ENCODE assay signal across 11 mouse cellular contexts in the genomic region with DNA sequence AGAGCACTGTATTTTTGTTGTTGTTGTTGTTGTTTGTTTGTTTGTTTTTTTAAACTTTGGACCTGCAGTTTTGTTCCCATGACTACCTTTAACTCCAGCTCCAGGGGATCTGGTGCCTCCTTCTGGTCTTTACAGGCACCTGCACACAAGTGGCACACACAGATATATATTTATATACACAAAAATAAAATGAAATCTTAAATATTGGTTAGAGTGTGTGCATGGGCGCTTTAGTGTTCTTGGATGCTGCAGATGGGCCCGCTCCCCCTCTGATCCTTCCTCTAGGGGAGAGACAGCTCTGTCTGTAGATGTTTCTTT. TPM values are rescaled to one million over a fixed set of nuclear protein-coding genes. Genes with fewer than 3 reads are reported as not detected.
A peak's percentile ranks its signal among the peaks of the same experiment; 100 is the strongest.
DNase-seq lines count a peak whose midpoint lies in the region; ATAC-seq and TF ChIP-seq lines count a peak whose summit lies in the region.
"Had no signal": no experiment of that assay in that cellular context is flagged by ENCODE, and none has a peak within 500 bp of the region (broad histone marks: within the 10 kb centered on the region; RNA-seq: fewer than 3 reads in every experiment).

No protein-coding gene starts in this region.

- ATAC-seq in heart, embryonic 11.5 days (replicated peaks; ENCODE audit: insufficient number of reproducible peaks, low FRiP score, low TSS enrichment): no peak
- no peak for ATAC-seq in liver, embryonic 16.5 days (ENCODE audit: low read depth)
- no peak for ATAC-seq in liver, embryonic 12.5 days
- no peak for ATAC-seq in embryonic facial prominence, embryonic 14.5 days (ENCODE audit: low read depth)
- ATAC-seq in liver, postnatal 0 days: no peak

- no peaks in the 10 kb centered on the region; the same call in 1 of the 2 replicates for H3K36me3 ChIP-seq in heart, embryonic 11.5 days (ENCODE audit: control insufficient read depth, insufficient read depth, low read length)
- peaks cover 3% of the 10 kb centered on the region; the same call in 1 of the 2 replicates for H3K36me3 ChIP-seq in liver, embryonic 16.5 days (ENCODE audit: control insufficient read depth, insufficient read depth)
- H3K36me3 ChIP-seq in liver, embryonic 12.5 days: peaks cover 18% of the 10 kb centered on the region
- H3K36me3 ChIP-seq in embryonic facial prominence, embryonic 14.5 days (ENCODE audit: control insufficient read depth, insufficient read depth, low read length): peaks cover 11% of the 10 kb centered on the region
- peaks cover 7% of the 10 kb centered on the region for H3K36me3 ChIP-seq in liver, postnatal 0 days (replicated peaks; ENCODE audit: insufficient read depth, low read length)

- TF ChIP-seq EP300 in liver, postnatal 0 days (IDR thresholded peaks at IDR 0.05; ENCODE audit: low read depth): no peak

- H3K9me3 ChIP-seq in heart, embryonic 11.5 days (replicated peaks; ENCODE audit: control insufficient read depth, low read length): no peaks in the 10 kb centered on the region
- no peaks in the 10 kb centered on the region for H3K9me3 ChIP-seq in liver, embryonic 16.5 days (replicated peaks; ENCODE audit: control insufficient read depth, low read length)
- H3K9me3 ChIP-seq in liver, embryonic 12.5 days (replicated peaks): no peaks in the 10 kb centered on the region
- no peaks in the 10 kb centered on the region for H3K9me3 ChIP-seq in embryonic facial prominence, embryonic 14.5 days (ENCODE audit: control insufficient read depth, low read length)
- H3K9me3 ChIP-seq in liver, postnatal 0 days (ENCODE audit: low read length): no peaks in the 10 kb centered on the region

- H3K27me3 ChIP-seq in heart, embryonic 11.5 days (ENCODE audit: control insufficient read depth, insufficient read depth, low read length): no peaks in the 10 kb centered on the region
- H3K27me3 ChIP-seq in liver, embryonic 16.5 days (ENCODE audit: control insufficient read depth, insufficient read depth, low read depth, low read length): no peaks in the 10 kb centered on the region
- no peaks in the 10 kb centered on the region for H3K27me3 ChIP-seq in liver, embryonic 12.5 days (replicated peaks)
- no peaks in the 10 kb centered on the region for H3K27me3 ChIP-seq in embryonic facial prominence, embryonic 14.5 days (replicated peaks; ENCODE audit: control insufficient read depth, insufficient read depth, low read length)
- H3K27me3 ChIP-seq in liver, postnatal 0 days (ENCODE audit: insufficient read depth, low read length): no peaks in the 10 kb centered on the region

- H3K4me1 ChIP-seq in heart, embryonic 11.5 days (ENCODE audit: control insufficient read depth, insufficient read depth, low read length): peaks cover 39% of the 10 kb centered on the region
- H3K4me1 ChIP-seq in liver, embryonic 16.5 days (ENCODE audit: control insufficient read depth, low read depth, low read length): peaks cover 46% of the 10 kb centered on the region
- H3K4me1 ChIP-seq in liver, embryonic 12.5 days: peaks cover 79% of the 10 kb centered on the region
- H3K4me1 ChIP-seq in embryonic facial prominence, embryonic 14.5 days (ENCODE audit: control insufficient read depth, insufficient read depth, low read length): peaks cover 24% of the 10 kb centered on the region; the same call in 1 of the 2 replicates
- peaks cover 46% of the 10 kb centered on the region for H3K4me1 ChIP-seq in liver, postnatal 0 days (ENCODE audit: insufficient read depth)

- no peak for DNase-seq in heart, adult 8-10 months (ENCODE audit: low spot score)
- no peak for DNase-seq in embryonic facial prominence, embryonic 14.5 days (ENCODE audit: low spot score)
- DNase-seq in liver, postnatal 0 days: no peak
- DNase-seq in cerebellum, adult 9-10 months: no peak
- no peak for DNase-seq in natural killer cell, adult 2 months (ENCODE audit: low spot score in 2 of 2)
- DNase-seq: adrenal gland, adult 8-10 months; layer of hippocampus, postnatal 36 days had no signal

- peak overlapping the region; percentile 63; the same call in 1 of the 2 replicates for H3K27ac ChIP-seq in heart, embryonic 11.5 days (ENCODE audit: low read depth, low read length)
- H3K27ac ChIP-seq in liver, embryonic 16.5 days (ENCODE audit: low read length): peak overlapping the region; percentile 17; the same call in 1 of the 2 replicates
- no peak overlapping the region for H3K27ac ChIP-seq in liver, embryonic 12.5 days
- peak overlapping the region; percentile 77 for H3K27ac ChIP-seq in embryonic facial prominence, embryonic 14.5 days (replicated peaks; ENCODE audit: low read depth, low read length)
- 0 out of 2 replicates have a peak overlapping the region, but pooled peaks have one; percentile 13 for H3K27ac ChIP-seq in liver, postnatal 0 days (ENCODE audit: low read depth)

- TF ChIP-seq CTCF in liver, postnatal 0 days (IDR thresholded peaks at IDR 0.05; ENCODE audit: low read depth): peak; percentile 41

- H3K4me3 ChIP-seq in heart, embryonic 11.5 days (ENCODE audit: low read depth, low read length): no peak overlapping the region
- no peak overlapping the region for H3K4me3 ChIP-seq in liver, embryonic 16.5 days (ENCODE audit: low read depth, low read length)
- H3K4me3 ChIP-seq in liver, embryonic 12.5 days: no peak overlapping the region
- H3K4me3 ChIP-seq in embryonic facial prominence, embryonic 14.5 days (ENCODE audit: low read depth, low read length): no peak overlapping the region
- no peak overlapping the region for H3K4me3 ChIP-seq in liver, postnatal 0 days (ENCODE audit: low read depth, low read length)
- H3K4me3 ChIP-seq: erythroblast, embryonic 14.5 days had no signal

- no peak overlapping the region for H3K4me2 ChIP-seq in heart, embryonic 11.5 days
- H3K4me2 ChIP-seq in liver, embryonic 16.5 days (ENCODE audit: low read depth, low read length): no peak overlapping the region
- H3K4me2 ChIP-seq in liver, embryonic 12.5 days: no peak overlapping the region
- H3K4me2 ChIP-seq in embryonic facial prominence, embryonic 14.5 days (ENCODE audit: low read depth, low read length): no peak overlapping the region
- H3K4me2 ChIP-seq in liver, postnatal 0 days (ENCODE audit: low read depth, low read length): no peak overlapping the region

- 98% methylated on average over 2 of the region's 2 CpGs for whole genome bisulfite sequencing in heart, embryonic 11.5 days (ENCODE audit: insufficient replicate concordance)
- WGBS in liver, embryonic 16.5 days (ENCODE audit: insufficient replicate concordance): 74% methylated on average over 2 of the region's 2 CpGs
- WGBS in liver, embryonic 12.5 days (ENCODE audit: insufficient replicate concordance): 89% methylated on average over 2 of the region's 2 CpGs
- 91% methylated on average over 2 of the region's 2 CpGs for WGBS in embryonic facial prominence, embryonic 14.5 days
- WGBS in liver, postnatal 0 days (ENCODE audit: insufficient replicate concordance): 96% methylated on average over 2 of the region's 2 CpGs

- no peak overlapping the region for H3K9ac ChIP-seq in heart, embryonic 11.5 days (ENCODE audit: low read depth, low read length)
- H3K9ac ChIP-seq in liver, embryonic 16.5 days (ENCODE audit: low read depth, low read length): no peak overlapping the region
- H3K9ac ChIP-seq in liver, embryonic 12.5 days: no peak overlapping the region
- no peak overlapping the region for H3K9ac ChIP-seq in embryonic facial prominence, embryonic 14.5 days (ENCODE audit: low read depth, low read length)
- H3K9ac ChIP-seq in liver, postnatal 0 days (replicated peaks): no peak overlapping the region

RNA-seq across cellular contexts. Expression of a gene that starts 9.4 kb away (rescaled TPM):
- polyA plus RNA-seq in heart, embryonic 11.5 days (2014; fragmentation: Nextera tagmentation; extraction: Ambion mirVana): 346 and 407 TPM in 2 replicates
- total RNA-seq in heart, adult 8-10 months (2022): 1,000 to 10,000 TPM; 1,103 to 1,162 (median 1,146) TPM
- 120 and 121 TPM in 2 replicates for polyA plus RNA-seq in liver, embryonic 16.5 days (2015; fragmentation: Nextera tagmentation; extraction: Ambion mirVana)
- polyA plus RNA-seq in liver, embryonic 12.5 days (2016; fragmentation: Nextera tagmentation; extraction: Ambion mirVana): 156 and 159 TPM in 2 replicates
- polyA plus RNA-seq in embryonic facial prominence, embryonic 14.5 days (2014; fragmentation: Nextera tagmentation; extraction: Ambion mirVana): 239 and 240 TPM in 2 replicates
- 101 and 104 TPM in 2 replicates for polyA plus RNA-seq in liver, postnatal 0 days (2015; fragmentation: Nextera tagmentation; extraction: Ambion mirVana)

RNA-seq across cellular contexts. Expression of a gene that starts 26.1 kb away (rescaled TPM):
- polyA plus RNA-seq in heart, embryonic 11.5 days (2014; fragmentation: Nextera tagmentation; extraction: Ambion mirVana): 211 and 244 TPM in 2 replicates
- 10 to 100 TPM; 69.8 to 70.9 (median 70.0) TPM for total RNA-seq in heart, adult 8-10 months (2022)
- polyA plus RNA-seq in liver, embryonic 16.5 days (2015; fragmentation: Nextera tagmentation; extraction: Ambion mirVana): 54.4 and 54.6 TPM in 2 replicates
- polyA plus RNA-seq in liver, embryonic 12.5 days (2016; fragmentation: Nextera tagmentation; extraction: Ambion mirVana): 72.5 and 76.4 TPM in 2 replicates
- 199 and 218 TPM in 2 replicates for polyA plus RNA-seq in embryonic facial prominence, embryonic 14.5 days (2014; fragmentation: Nextera tagmentation; extraction: Ambion mirVana)
- 82.4 and 88.9 TPM in 2 replicates for polyA plus RNA-seq in liver, postnatal 0 days (2015; fragmentation: Nextera tagmentation; extraction: Ambion mirVana)
